Mouse (Mus musculus): ENCODE measurements around the gene Dgki. TPM values are rescaled to one million over a fixed set of nuclear protein-coding genes. Genes with fewer than 3 reads are reported as not detected.
A peak's percentile ranks its signal among the peaks of the same experiment; 100 is the strongest.

Dgki gene
- polyA plus RNA-seq, 1 experiment from 2014 or later: 0.67 TPM

- WGBS: 72% methylated on average over 4 of the region's 4 CpGs
- no peak overlapping the region for H3K9ac ChIP-seq (ENCODE audit: low read length)
- no peak overlapping the region for H3K4me3 ChIP-seq (ENCODE audit: low read length)
- H3K9me3 ChIP-seq (ENCODE audit: control insufficient read depth, low read length): no peaks in the 10 kb centered on the region
- no peak for ATAC-seq (ENCODE audit: low read depth)
- H3K4me1 ChIP-seq (replicated peaks; ENCODE audit: control insufficient read depth, insufficient read depth, low read length): no peaks in the 10 kb centered on the region
- H3K27me3 ChIP-seq (ENCODE audit: control insufficient read depth, insufficient read depth, low read depth, low read length): no peaks in the 10 kb centered on the region
- no peak overlapping the region for H3K27ac ChIP-seq (ENCODE audit: low read length)
- no peaks in the 10 kb centered on the region for H3K36me3 ChIP-seq (ENCODE audit: control insufficient read depth, insufficient read depth, low read length)
- H3K4me2 ChIP-seq (ENCODE audit: low read depth, low read length): no peak overlapping the region
These were observed 465.2 kb downstream of the Dgki start for GRCm38 (mm10) chr6:36834695-36835265.

GRCm38 (mm10) chr6:36832681-36833080 lies 467.3 kb downstream of the Dgki start:
- H3K27me3 ChIP-seq (ENCODE audit: control insufficient read depth, insufficient read depth, low read depth, low read length): no peaks in the 10 kb centered on the region
- H3K4me3 ChIP-seq (ENCODE audit: low read length): no peak overlapping the region
- 66% methylated on average over 4 of the region's 4 CpGs for WGBS
- no peaks in the 10 kb centered on the region for H3K36me3 ChIP-seq (ENCODE audit: control insufficient read depth, insufficient read depth, low read length)
- no peaks in the 10 kb centered on the region for H3K4me1 ChIP-seq (replicated peaks; ENCODE audit: control insufficient read depth, insufficient read depth, low read length)
- no peak overlapping the region for H3K27ac ChIP-seq (ENCODE audit: low read length)
- H3K4me2 ChIP-seq (ENCODE audit: low read depth, low read length): no peak overlapping the region
- 0 out of 2 replicates have a peak, but pooled peaks have one; percentile 17 for ATAC-seq (ENCODE audit: low read depth)
- no peak overlapping the region for H3K9ac ChIP-seq (ENCODE audit: low read length)
- H3K9me3 ChIP-seq (ENCODE audit: control insufficient read depth, low read length): no peaks in the 10 kb centered on the region

- no peaks in the 10 kb centered on the region for H3K36me3 ChIP-seq (ENCODE audit: control insufficient read depth, insufficient read depth, low read length)
- H3K27ac ChIP-seq (ENCODE audit: low read length): no peak overlapping the region
- no peak for ATAC-seq (ENCODE audit: low read depth)
- H3K9me3 ChIP-seq (ENCODE audit: control insufficient read depth, low read length): no peaks in the 10 kb centered on the region
- H3K4me2 ChIP-seq (ENCODE audit: low read depth, low read length): no peak overlapping the region
- no peaks in the 10 kb centered on the region for H3K27me3 ChIP-seq (ENCODE audit: control insufficient read depth, insufficient read depth, low read depth, low read length)
- WGBS: 84% methylated on average over 2 of the region's 2 CpGs
- H3K4me1 ChIP-seq (replicated peaks; ENCODE audit: control insufficient read depth, insufficient read depth, low read length): no peaks in the 10 kb centered on the region
- H3K9ac ChIP-seq (ENCODE audit: low read length): no peak overlapping the region
- H3K4me3 ChIP-seq (ENCODE audit: low read length): no peak overlapping the region
These were observed 467.8 kb downstream of the Dgki start for GRCm38 (mm10) chr6:36832207-36832606.

GRCm38 (mm10) chr6:36830371-36830925 lies 469.5 kb downstream of the Dgki start:
- Histone ChIP-seq H3K4me1 (replicated peaks; ENCODE audit: control insufficient read depth, insufficient read depth, low read length) (no peaks in the 10 kb centered on the region), H3K36me3 (ENCODE audit: control insufficient read depth, insufficient read depth, low read length) (no peaks in the 10 kb centered on the region), H3K4me2 (ENCODE audit: low read depth, low read length) (no peak overlapping the region), H3K9ac (ENCODE audit: low read length) (no peak overlapping the region), H3K4me3 (ENCODE audit: low read length) (no peak overlapping the region), H3K9me3 (ENCODE audit: control insufficient read depth, low read length) (no peaks in the 10 kb centered on the region), H3K27me3 (ENCODE audit: control insufficient read depth, insufficient read depth, low read depth, low read length) (no peaks in the 10 kb centered on the region), H3K27ac (ENCODE audit: low read length) (no peak overlapping the region)
- ATAC-seq (ENCODE audit: low read depth): no peak
- 68% methylated on average over 9 of the region's 9 CpGs for WGBS

GRCm38 (mm10) chr6:36819784-36820050 lies 480.3 kb downstream of the Dgki start:
- Histone ChIP-seq H3K27me3 (ENCODE audit: control insufficient read depth, insufficient read depth, low read depth, low read length) (no peaks in the 10 kb centered on the region), H3K27ac (ENCODE audit: low read length) (peak overlapping the region; percentile 39), H3K9ac (ENCODE audit: low read length) (no peak overlapping the region), H3K9me3 (ENCODE audit: control insufficient read depth, low read length) (no peaks in the 10 kb centered on the region), H3K4me1 (replicated peaks; ENCODE audit: control insufficient read depth, insufficient read depth, low read length) (peaks cover 17% of the 10 kb centered on the region), H3K4me2 (ENCODE audit: low read depth, low read length) (no peak overlapping the region; the same call in 1 of the 2 replicates), H3K36me3 (ENCODE audit: control insufficient read depth, insufficient read depth, low read length) (no peaks in the 10 kb centered on the region), H3K4me3 (ENCODE audit: low read length) (no peak overlapping the region)
- ATAC-seq (ENCODE audit: low read depth): no peak; the same call in 1 of the 2 replicates

GRCm38 (mm10) chr6:36819019-36819783 lies 480.8 kb downstream of the Dgki start:
- H3K4me3 ChIP-seq (ENCODE audit: low read length): no peak overlapping the region
- H3K9ac ChIP-seq (ENCODE audit: low read length): no peak overlapping the region
- 9% methylated on average over 8 of the region's 8 CpGs for WGBS
- H3K4me1 ChIP-seq (replicated peaks; ENCODE audit: control insufficient read depth, insufficient read depth, low read length): peaks cover 17% of the 10 kb centered on the region
- ATAC-seq (ENCODE audit: low read depth): peak; percentile 96
- no peaks in the 10 kb centered on the region for H3K36me3 ChIP-seq (ENCODE audit: control insufficient read depth, insufficient read depth, low read length)
- H3K4me2 ChIP-seq (ENCODE audit: low read depth, low read length): peak overlapping the region; percentile 0; the same call in 1 of the 2 replicates
- peaks cover 2% of the 10 kb centered on the region; the same call in 1 of the 2 replicates for H3K27me3 ChIP-seq (ENCODE audit: control insufficient read depth, insufficient read depth, low read depth, low read length)
- H3K9me3 ChIP-seq (ENCODE audit: control insufficient read depth, low read length): no peaks in the 10 kb centered on the region
- peak overlapping the region; percentile 39 for H3K27ac ChIP-seq (ENCODE audit: low read length)

- WGBS: 30% methylated on average over 4 of the region's 4 CpGs
These were observed 481.5 kb downstream of the Dgki start for GRCm38 (mm10) chr6:36818281-36819018.

GRCm38 (mm10) chr6:36816666-36817065 lies 483.3 kb downstream of the Dgki start:
- no peaks in the 10 kb centered on the region for H3K36me3 ChIP-seq (ENCODE audit: control insufficient read depth, insufficient read depth, low read length)
- no peak overlapping the region for H3K27ac ChIP-seq (ENCODE audit: low read length)
- no peaks in the 10 kb centered on the region for H3K9me3 ChIP-seq (ENCODE audit: control insufficient read depth, low read length)
- no peak for ATAC-seq (ENCODE audit: low read depth)
- no peak overlapping the region for H3K4me3 ChIP-seq (ENCODE audit: low read length)
- WGBS: 81% methylated on average over 3 of the region's 3 CpGs
- H3K9ac ChIP-seq (ENCODE audit: low read length): no peak overlapping the region
- H3K4me2 ChIP-seq (ENCODE audit: low read depth, low read length): no peak overlapping the region
- H3K4me1 ChIP-seq (replicated peaks; ENCODE audit: control insufficient read depth, insufficient read depth, low read length): peaks cover 17% of the 10 kb centered on the region
- peaks cover 8% of the 10 kb centered on the region for H3K27me3 ChIP-seq (ENCODE audit: control insufficient read depth, insufficient read depth, low read depth, low read length)

More at GRCm38 (mm10) chr6:36818281-36819018, 481.5 kb downstream of the Dgki start:
- no peak overlapping the region for H3K4me2 ChIP-seq (ENCODE audit: low read depth, low read length)
- no peaks in the 10 kb centered on the region for H3K36me3 ChIP-seq (ENCODE audit: control insufficient read depth, insufficient read depth, low read length)
- peak; percentile 83 for ATAC-seq (ENCODE audit: low read depth)
- peak overlapping the region; percentile 39 for H3K27ac ChIP-seq (ENCODE audit: low read length)
- peaks cover 17% of the 10 kb centered on the region for H3K4me1 ChIP-seq (replicated peaks; ENCODE audit: control insufficient read depth, insufficient read depth, low read length)
- H3K9ac ChIP-seq (ENCODE audit: low read length): no peak overlapping the region
- no peak overlapping the region for H3K4me3 ChIP-seq (ENCODE audit: low read length)
- peaks cover 8% of the 10 kb centered on the region; the same call in 1 of the 2 replicates for H3K27me3 ChIP-seq (ENCODE audit: control insufficient read depth, insufficient read depth, low read depth, low read length)
- H3K9me3 ChIP-seq (ENCODE audit: control insufficient read depth, low read length): no peaks in the 10 kb centered on the region

GRCm38 (mm10) chr6:36815992-36816391 lies 484.0 kb downstream of the Dgki start:
- H3K4me3 ChIP-seq (ENCODE audit: low read length): no peak overlapping the region
- no peak overlapping the region for H3K4me2 ChIP-seq (ENCODE audit: low read depth, low read length)
- peaks cover 17% of the 10 kb centered on the region for H3K4me1 ChIP-seq (replicated peaks; ENCODE audit: control insufficient read depth, insufficient read depth, low read length)
- H3K27ac ChIP-seq (ENCODE audit: low read length): no peak overlapping the region
- no peak overlapping the region for H3K9ac ChIP-seq (ENCODE audit: low read length)
- no peaks in the 10 kb centered on the region for H3K36me3 ChIP-seq (ENCODE audit: control insufficient read depth, insufficient read depth, low read length)
- H3K9me3 ChIP-seq (ENCODE audit: control insufficient read depth, low read length): no peaks in the 10 kb centered on the region
- no peak for ATAC-seq (ENCODE audit: low read depth)
- WGBS: 47% methylated on average over 2 of the region's 2 CpGs
- H3K27me3 ChIP-seq (ENCODE audit: control insufficient read depth, insufficient read depth, low read depth, low read length): peaks cover 13% of the 10 kb centered on the region

Measured in lung, embryonic 16.5 days (tissue).